Mouse (Mus musculus): Measurements from ENCODE around the gene Ms4a7. TPM values are rescaled to one million over a fixed set of nuclear protein-coding genes. Genes with fewer than 3 reads are reported as not detected.
A peak's percentile ranks its signal among the peaks of the same experiment; 100 is the strongest.
"Not testable (repeated sequence)": the region's sequence is repeated elsewhere in the genome, so short reads cannot be mapped to it uniquely, and the experiment has no call there.

The Ms4a7 gene
- polyA plus RNA-seq, 1 experiment = not detected

- H3K27me3 ChIP-seq (ENCODE audit: control insufficient read depth) = no peaks in the 10 kb centered on the region
- H3K4me1 ChIP-seq (ENCODE audit: control insufficient read depth) = no peaks in the 10 kb centered on the region
- no peaks in the 10 kb centered on the region for H3K9me3 ChIP-seq (ENCODE audit: control insufficient read depth, low read length)
- no peak overlapping the region for H3K4me3 ChIP-seq (replicated peaks)
- H3K36me3 ChIP-seq (ENCODE audit: control insufficient read depth) = no peaks in the 10 kb centered on the region
- no peak for TF ChIP-seq TAL1 (IDR thresholded peaks at IDR 0.05; ENCODE audit: low read length)
- no peak for TF ChIP-seq GATA1 (IDR thresholded peaks at IDR 0.05; ENCODE audit: low read length)
Measured at GRCm38 (mm10) chr19:11343992-11344391, 8.0 kb upstream of the Ms4a7 start.

DNA sequence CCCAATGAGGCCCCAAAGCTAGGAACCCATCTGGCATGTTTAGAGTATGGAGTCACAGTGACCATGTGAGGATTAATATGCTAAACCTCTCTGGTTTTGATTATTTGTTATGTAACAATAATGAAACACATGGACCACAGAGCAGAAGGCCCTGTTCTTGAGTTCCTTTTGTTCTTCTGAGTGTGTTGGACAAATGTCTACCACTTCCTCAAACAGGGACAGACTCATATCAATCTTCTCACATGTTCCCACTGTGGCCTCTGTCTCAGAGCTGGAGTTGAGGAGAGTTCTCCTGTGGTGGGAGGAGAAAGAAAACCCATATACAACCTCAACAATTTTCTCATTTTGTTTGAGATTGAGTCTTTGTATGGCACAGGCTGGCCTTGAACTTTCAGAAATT, 7.2 kb upstream of the Ms4a7 start:
- H3K9me3 ChIP-seq (ENCODE audit: control insufficient read depth, low read length) = no peaks in the 10 kb centered on the region
- TF ChIP-seq TAL1 (IDR thresholded peaks at IDR 0.05; ENCODE audit: low read length) = no peak
- TF ChIP-seq GATA1 (IDR thresholded peaks at IDR 0.05; ENCODE audit: low read length) = no peak
- no peak overlapping the region for H3K4me3 ChIP-seq (replicated peaks)
- H3K4me1 ChIP-seq (ENCODE audit: control insufficient read depth) = no peaks in the 10 kb centered on the region
- H3K27me3 ChIP-seq (ENCODE audit: control insufficient read depth) = no peaks in the 10 kb centered on the region
- no peaks in the 10 kb centered on the region for H3K36me3 ChIP-seq (ENCODE audit: control insufficient read depth)

DNA sequence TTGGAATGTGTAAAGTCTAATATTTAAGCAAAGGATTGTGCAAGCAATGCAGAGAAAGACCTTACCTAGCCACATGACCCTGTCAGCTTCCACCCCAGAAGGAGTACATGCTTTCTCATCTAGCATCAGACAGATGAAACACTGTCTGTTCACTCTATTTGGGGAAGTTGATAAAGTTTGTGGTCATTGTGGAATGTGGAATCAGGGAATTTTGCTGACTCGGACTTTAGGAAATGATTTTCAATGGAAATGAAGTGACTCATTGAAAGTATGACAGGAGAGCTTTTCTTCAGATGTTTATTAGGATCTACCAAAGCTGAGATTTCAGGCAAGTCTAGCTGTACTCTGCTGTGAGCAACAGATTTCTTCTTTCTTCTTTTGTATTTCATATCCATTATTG, 14.8 kb downstream of the Ms4a7 start:
- H3K4me1 ChIP-seq (ENCODE audit: control insufficient read depth) = no peaks in the 10 kb centered on the region
- TF ChIP-seq TAL1 (IDR thresholded peaks at IDR 0.05; ENCODE audit: low read length) (no peak), GATA1 (IDR thresholded peaks at IDR 0.05; ENCODE audit: low read length) (no peak)
- no peaks in the 10 kb centered on the region for H3K9me3 ChIP-seq (ENCODE audit: control insufficient read depth, low read length)
- H3K4me3 ChIP-seq (replicated peaks) = no peak overlapping the region
- no peaks in the 10 kb centered on the region for H3K36me3 ChIP-seq (ENCODE audit: control insufficient read depth)
- no peaks in the 10 kb centered on the region for H3K27me3 ChIP-seq (ENCODE audit: control insufficient read depth)

DNA sequence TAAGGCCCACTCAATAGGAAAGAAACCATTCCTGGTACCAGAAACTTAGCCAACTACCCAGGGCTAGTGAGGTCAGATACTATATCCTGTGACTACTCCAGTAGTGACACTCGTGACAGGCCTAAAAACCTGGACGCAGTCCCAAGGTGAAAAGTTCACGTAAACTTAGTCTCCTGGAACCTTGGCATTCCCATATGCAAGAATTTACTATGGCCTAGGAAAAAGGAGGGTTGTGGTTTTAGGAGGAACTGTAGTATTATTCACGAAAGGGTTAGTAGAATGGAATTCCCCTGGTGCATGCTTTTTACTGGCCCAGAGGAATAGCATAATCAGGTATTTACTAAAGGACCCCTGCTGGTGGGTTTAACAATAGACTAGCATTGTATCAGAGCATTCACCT, 19.2 kb downstream of the Ms4a7 start:
- H3K4me3 ChIP-seq (replicated peaks) = no peak overlapping the region
- H3K36me3 ChIP-seq (ENCODE audit: control insufficient read depth) = no peaks in the 10 kb centered on the region
- H3K4me1 ChIP-seq (ENCODE audit: control insufficient read depth) = no peaks in the 10 kb centered on the region
- H3K9me3 ChIP-seq (ENCODE audit: control insufficient read depth, low read length) = no peaks in the 10 kb centered on the region
- H3K27me3 ChIP-seq (ENCODE audit: control insufficient read depth) = no peaks in the 10 kb centered on the region
- TF ChIP-seq GATA1 (IDR thresholded peaks at IDR 0.05; ENCODE audit: low read length) (no peak), TAL1 (IDR thresholded peaks at IDR 0.05; ENCODE audit: low read length) (no peak)

DNA sequence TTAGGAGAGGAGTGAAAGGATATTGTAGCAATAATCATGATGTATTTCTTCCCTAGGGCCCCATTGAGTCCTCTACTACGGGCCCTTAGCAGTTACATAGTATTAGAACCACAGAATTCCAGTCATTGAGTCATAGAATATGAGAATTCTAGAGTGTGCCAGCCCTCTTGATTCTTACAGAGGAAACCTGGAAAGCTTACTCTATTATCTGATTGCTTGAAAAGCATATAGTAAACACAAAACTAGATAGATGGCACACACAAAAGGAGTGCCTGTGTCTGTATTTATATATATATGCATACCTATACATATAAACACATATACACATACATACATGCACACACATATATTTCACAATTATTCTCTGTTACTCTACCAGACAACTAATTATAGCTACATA, 21.6 kb downstream of the Ms4a7 start, which contains the start of gene Ms4a14:
TSS of gene Ms4a14 (minus strand) at position 101 of the 400 bp plus-strand sequence.
- Histone ChIP-seq H3K36me3 (ENCODE audit: control insufficient read depth) (no peaks in the 10 kb centered on the region), H3K9me3 (ENCODE audit: control insufficient read depth, low read length) (no peaks in the 10 kb centered on the region), H3K27me3 (ENCODE audit: control insufficient read depth) (no peaks in the 10 kb centered on the region), H3K4me1 (ENCODE audit: control insufficient read depth) (no peaks in the 10 kb centered on the region), H3K4me3 (replicated peaks) (no peak within 1 kb of the TSS)
- no peak for TF ChIP-seq TAL1 (IDR thresholded peaks at IDR 0.05; ENCODE audit: low read length)
- TF ChIP-seq GATA1 (IDR thresholded peaks at IDR 0.05; ENCODE audit: low read length) = no peak

DNA sequence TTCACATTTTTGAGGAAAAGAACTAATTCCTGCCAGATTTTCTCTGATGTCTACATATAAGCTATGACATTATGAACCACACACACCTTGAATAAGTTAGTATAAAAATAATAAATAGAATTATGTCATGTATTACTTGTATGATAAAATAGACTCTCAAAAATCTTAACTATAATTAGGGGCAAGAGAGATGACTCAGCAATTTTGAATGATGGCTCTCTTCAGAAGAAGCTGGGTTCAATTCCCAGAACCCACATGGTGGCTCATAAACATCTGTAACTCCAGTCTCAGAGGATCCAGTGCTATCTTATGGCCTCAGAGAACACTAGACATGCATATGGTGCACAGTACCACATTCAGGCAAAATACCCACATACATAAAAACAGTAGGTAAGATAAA, 27.1 kb downstream of the Ms4a7 start:
- H3K36me3 ChIP-seq (ENCODE audit: control insufficient read depth) = no peaks in the 10 kb centered on the region
- no peak for TF ChIP-seq TAL1 (IDR thresholded peaks at IDR 0.05; ENCODE audit: low read length)
- no peak for TF ChIP-seq GATA1 (IDR thresholded peaks at IDR 0.05; ENCODE audit: low read length)
- H3K27me3 ChIP-seq (ENCODE audit: control insufficient read depth) = no peaks in the 10 kb centered on the region
- no peaks in the 10 kb centered on the region for H3K4me1 ChIP-seq (ENCODE audit: control insufficient read depth)
- no peak overlapping the region for H3K4me3 ChIP-seq (replicated peaks)
- no peaks in the 10 kb centered on the region for H3K9me3 ChIP-seq (ENCODE audit: control insufficient read depth, low read length)

DNA sequence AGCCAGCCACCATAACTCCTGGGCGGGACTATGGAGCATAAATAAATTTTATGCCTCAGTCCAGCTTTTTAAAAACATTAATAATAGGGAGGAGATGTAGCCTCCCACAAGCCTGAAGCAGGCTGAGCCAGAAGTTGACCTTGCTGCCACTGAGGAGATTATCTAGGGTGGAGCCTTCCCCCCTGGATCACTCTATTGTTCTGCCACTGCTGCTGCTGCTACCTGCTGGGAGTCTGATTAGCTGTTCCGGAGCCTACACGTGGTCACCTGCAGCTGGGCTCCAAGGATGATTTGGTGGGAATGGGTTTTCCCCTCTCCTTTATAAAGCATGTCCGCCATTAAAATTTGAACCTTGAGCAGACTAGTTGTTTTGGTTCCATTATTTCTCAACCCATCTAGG, 36.4 kb downstream of the Ms4a7 start:
- not testable (repeated sequence) for H3K4me1 ChIP-seq (ENCODE audit: control insufficient read depth); H3K36me3 ChIP-seq (ENCODE audit: control insufficient read depth)

GRCm38 (mm10) chr19:11298939-11299338, 37.0 kb downstream of the Ms4a7 start:
- TF ChIP-seq GATA1 (IDR thresholded peaks at IDR 0.05; ENCODE audit: low read length) = no peak
- no peak for TF ChIP-seq TAL1 (IDR thresholded peaks at IDR 0.05; ENCODE audit: low read length)
- Histone ChIP-seq H3K27me3 (ENCODE audit: control insufficient read depth) (no peaks in the 10 kb centered on the region), H3K9me3 (ENCODE audit: control insufficient read depth, low read length) (0 out of 2 replicates have a peak, but pooled peaks cover 2% of the 10 kb centered on the region), H3K4me1 (ENCODE audit: control insufficient read depth) (no peaks in the 10 kb centered on the region), H3K36me3 (ENCODE audit: control insufficient read depth) (no peaks in the 10 kb centered on the region), H3K4me3 (replicated peaks) (no peak overlapping the region)

More for the DNA sequence above, 36.4 kb downstream of the Ms4a7 start:
- not testable (repeated sequence) for H3K9me3 ChIP-seq (ENCODE audit: control insufficient read depth, low read length); H3K4me3 ChIP-seq (replicated peaks); H3K27me3 ChIP-seq (ENCODE audit: control insufficient read depth)

DNA sequence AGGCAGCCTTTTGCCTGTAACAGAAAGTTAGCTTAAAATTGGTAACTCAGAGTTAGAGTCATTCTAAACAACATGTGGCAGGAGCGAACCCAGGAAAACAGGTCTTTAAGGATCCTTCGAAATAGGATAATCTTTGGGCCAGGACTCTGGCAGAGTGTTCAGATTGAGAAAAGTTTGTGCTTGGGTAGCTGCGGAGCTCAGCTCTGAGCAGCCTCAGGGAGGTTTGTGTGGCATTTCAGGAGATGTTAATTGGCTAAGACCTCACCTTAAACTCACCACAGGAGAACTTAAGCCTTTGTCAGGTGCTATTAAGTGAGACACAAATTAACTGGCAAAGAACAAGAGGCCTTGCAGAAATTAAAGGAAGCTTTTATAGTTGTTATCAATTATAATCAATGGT, 42.3 kb downstream of the Ms4a7 start:
- H3K27me3 ChIP-seq (ENCODE audit: control insufficient read depth); H3K9me3 ChIP-seq (ENCODE audit: control insufficient read depth, low read length); H3K36me3 ChIP-seq (ENCODE audit: control insufficient read depth); H3K4me1 ChIP-seq (ENCODE audit: control insufficient read depth); H3K4me3 ChIP-seq (replicated peaks): not testable (repeated sequence)

GRCm38 (mm10) chr19:11292990-11293389, 43.0 kb downstream of the Ms4a7 start:
- TF ChIP-seq GATA1 (IDR thresholded peaks at IDR 0.05; ENCODE audit: low read length) = no peak
- TF ChIP-seq TAL1 (IDR thresholded peaks at IDR 0.05; ENCODE audit: low read length) = no peak
- Histone ChIP-seq H3K9me3 (ENCODE audit: control insufficient read depth, low read length) (no peaks in the 10 kb centered on the region), H3K27me3 (ENCODE audit: control insufficient read depth) (no peaks in the 10 kb centered on the region), H3K36me3 (ENCODE audit: control insufficient read depth) (no peaks in the 10 kb centered on the region), H3K4me3 (replicated peaks) (peak overlapping the region; percentile 4), H3K4me1 (ENCODE audit: control insufficient read depth) (no peaks in the 10 kb centered on the region)

Data from erythroblast, embryonic 14.5 days (primary cell).